Mouse (Mus musculus) cerebellum, adult 2 months (tissue): ENCODE measurements around the gene Carmil1. TPM values are rescaled to one million over a fixed set of nuclear protein-coding genes. Genes with fewer than 3 reads are reported as not detected.

Experiments used
- DNase-seq, 2 experiments: peaks; one replicate each; pipeline ENCODE4 v3.0.0; 2021
- H3K27ac ChIP-seq: fragments of 200-500 bp; 2 replicates; pipeline ENCODE4 v1.5.1; 2012; ENCODE audit warnings: low read length, control low read depth, inconsistent platforms; ENCODE audit not compliant: insufficient read depth
- H3K27me3 ChIP-seq: fragments of 200-500 bp; 2 replicates; pipeline ENCODE4 v1.6.1; 2012; ENCODE audit warnings: inconsistent platforms, mild to moderate bottlenecking, low read length, moderate library complexity; ENCODE audit not compliant: control insufficient read depth, insufficient read depth
- H3K4me1 ChIP-seq: fragments of 200-500 bp; 2 replicates; pipeline ENCODE4 v1.6.1; 2011; ENCODE audit warnings: low read length; ENCODE audit not compliant: control insufficient read depth, insufficient read depth
- H3K4me3 ChIP-seq: fragments of 200-500 bp; replicated peaks from 2 replicates; pipeline ENCODE3; 2011; ENCODE audit warnings: mild to moderate bottlenecking, low read depth, low read length, control low read depth; ENCODE audit not compliant: insufficient read depth
- CTCF ChIP-seq: fragments of 200-500 bp; IDR thresholded peaks from 2 replicates; pipeline ENCODE4 v1.5.1; 2011; ENCODE audit warnings: low read depth, mild to moderate bottlenecking, control low read depth, low read length, moderate library complexity, borderline replicate concordance; ENCODE audit not compliant: insufficient read depth
- POLR2A ChIP-seq: fragments of 200-500 bp; IDR thresholded peaks from 2 replicates; pipeline ENCODE4 v1.6.1; 2011; ENCODE audit warnings: low read length, control low read depth, borderline replicate concordance; ENCODE audit not compliant: insufficient read depth
- WGBS: fragments of 180-500 bp; shearing (Covaris S2); methylation state at CpG from one replicate; pipeline ENCODE4 v1.1.7; 2018; 5-methylcytosine and 5-hydroxymethylcytosine counted together
- polyA plus RNA-seq: library from polyadenylated mRNA; depleted of rRNA; stranded (reverse); fragments of >200 nt; gene quantifications from 2 replicates; pipeline ENCODE4 v1.2.3, GENCODE M21; 2012

Gene Carmil1
- polyA plus RNA-seq, 1 experiment = 24.8 TPM

GRCm38 (mm10) chr13:24027191-24028170 lies 253.1 kb downstream of the Carmil1 start:
- no peaks in the 10 kb centered on the region for H3K4me1 ChIP-seq
- peak in 1 of 2 experiments; percentile 15 for DNase-seq
- 65% methylated on average over 5 of the region's 5 CpGs for WGBS
- no peaks in the 10 kb centered on the region for H3K27me3 ChIP-seq
- no peak overlapping the region for H3K4me3 ChIP-seq
- peak; percentile 14; the same call in 1 of the 2 replicates for TF ChIP-seq CTCF
- no peak for TF ChIP-seq POLR2A
- no peak overlapping the region for H3K27ac ChIP-seq

- 95% methylated on average over 4 of the region's 4 CpGs for WGBS
- H3K4me3 ChIP-seq = no peak overlapping the region
Observed at GRCm38 (mm10) chr13:24018515-24018914, 262.1 kb downstream of the Carmil1 start.

GRCm38 (mm10) chr13:24005528-24005927 lies 275.1 kb downstream of the Carmil1 start:
- H3K27ac ChIP-seq = no peak overlapping the region
- no peaks in the 10 kb centered on the region for H3K27me3 ChIP-seq
- H3K4me1 ChIP-seq = peaks cover 5% of the 10 kb centered on the region; the same call in 1 of the 2 replicates
- 76% methylated on average over 2 of the region's 2 CpGs for WGBS
- TF ChIP-seq POLR2A = no peak
- TF ChIP-seq CTCF = no peak
- no peak for DNase-seq
- no peak overlapping the region for H3K4me3 ChIP-seq

More at GRCm38 (mm10) chr13:24018515-24018914, 262.1 kb downstream of the Carmil1 start:
- no peak for DNase-seq
- no peak for TF ChIP-seq CTCF
- no peak for TF ChIP-seq POLR2A
- Histone ChIP-seq H3K4me1 (no peaks in the 10 kb centered on the region), H3K27ac (no peak overlapping the region), H3K27me3 (no peaks in the 10 kb centered on the region)

- H3K27ac ChIP-seq = no peak overlapping the region
- 81% methylated on average over 2 of the region's 2 CpGs for WGBS
- TF ChIP-seq CTCF = no peak
- TF ChIP-seq POLR2A = no peak
Observed at GRCm38 (mm10) chr13:24001797-24002196, 278.8 kb downstream of the Carmil1 start.

GRCm38 (mm10) chr13:24001081-24001480 lies 279.5 kb downstream of the Carmil1 start:
- peaks cover 10% of the 10 kb centered on the region for H3K4me1 ChIP-seq
- no peak overlapping the region for H3K4me3 ChIP-seq
- no peaks in the 10 kb centered on the region for H3K27me3 ChIP-seq
- 20% methylated on average over 2 of the region's 2 CpGs for WGBS
- TF ChIP-seq POLR2A (no peak), CTCF (no peak)
- no peak overlapping the region for H3K27ac ChIP-seq
- DNase-seq = peak in 1 of 2 experiments; percentile 5

More at GRCm38 (mm10) chr13:24001797-24002196, 278.8 kb downstream of the Carmil1 start:
- no peak for DNase-seq
- no peak overlapping the region for H3K4me3 ChIP-seq
- peaks cover 10% of the 10 kb centered on the region for H3K4me1 ChIP-seq
- no peaks in the 10 kb centered on the region for H3K27me3 ChIP-seq

GRCm38 (mm10) chr13:23998826-23999225 lies 281.8 kb downstream of the Carmil1 start:
- TF ChIP-seq CTCF (no peak), POLR2A (no peak)
- no peak overlapping the region for H3K4me3 ChIP-seq
- DNase-seq = peak in 1 of 2 experiments; percentile 17
- H3K27ac ChIP-seq = no peak overlapping the region
- 20% methylated on average over 2 of the region's 2 CpGs for WGBS
- peaks cover 10% of the 10 kb centered on the region for H3K4me1 ChIP-seq
- no peaks in the 10 kb centered on the region for H3K27me3 ChIP-seq

GRCm38 (mm10) chr13:23994756-23995155 lies 285.8 kb downstream of the Carmil1 start:
- no peak for DNase-seq
- no peaks in the 10 kb centered on the region for H3K27me3 ChIP-seq
- no peak overlapping the region for H3K27ac ChIP-seq
- H3K4me3 ChIP-seq = no peak overlapping the region
- H3K4me1 ChIP-seq = peaks cover 9% of the 10 kb centered on the region
- TF ChIP-seq POLR2A = no peak
- TF ChIP-seq CTCF = no peak
- 74% methylated on average over 3 of the region's 3 CpGs for WGBS

- Histone ChIP-seq H3K4me1 (peaks cover 9% of the 10 kb centered on the region), H3K4me3 (no peak overlapping the region), H3K27me3 (no peaks in the 10 kb centered on the region), H3K27ac (no peak overlapping the region)
- WGBS = 25% methylated on average over 9 of the region's 9 CpGs
- no peak for TF ChIP-seq CTCF
- no peak for TF ChIP-seq POLR2A
- DNase-seq = no peak
Observed at GRCm38 (mm10) chr13:23994024-23994423, 286.6 kb downstream of the Carmil1 start.

- H3K4me1 ChIP-seq = peaks cover 4% of the 10 kb centered on the region; the same call in 1 of the 2 replicates
- H3K4me3 ChIP-seq = peak within 1 kb of the TSS; percentile 47
- WGBS = under 1% methylated on average over 20 of the region's 20 CpGs
- no peak within 1 kb of the TSS for H3K27ac ChIP-seq
- no peaks in the 10 kb centered on the region for H3K27me3 ChIP-seq
- TF ChIP-seq POLR2A (no peak), CTCF (no peak)
- no peak for DNase-seq
Observed at GRCm38 (mm10) chr13:23990928-23991327, 289.7 kb downstream of the Carmil1 start, which contains the start of gene Scgn. TSS of gene Scgn (minus strand) at chr13:23991214.
